Mouse (Mus musculus) MEL (cell line): ENCODE results near the gene Hsbp1. TPM values are rescaled to one million over a fixed set of nuclear protein-coding genes. Genes with fewer than 3 reads are reported as not detected.
A peak's percentile ranks its signal among the peaks of the same experiment; 100 is the strongest.
"Not testable (repeated sequence)": the region's sequence is repeated elsewhere in the genome, so short reads cannot be mapped to it uniquely, and the experiment has no call there.

Experiments used
- DNase-seq: peaks from one replicate; pipeline ENCODE4 v3.0.0; 2011; ENCODE audit warnings: low read depth, low spot score
- H3K27ac ChIP-seq: 2 replicates; pipeline ENCODE4 v1.5.1; 2012; ENCODE audit warnings: low read depth, mild to moderate bottlenecking, control low read depth, low read length, moderate library complexity; ENCODE audit not compliant: control insufficient read depth
- H3K27me3 ChIP-seq, 2 experiments: fragments of 150-350 bp in 1 of 2; sonication (generic) in 1 of 2; 2 replicates each; pipeline ENCODE4 v1.6.1; 2012; ENCODE audit warnings: low read length in 2 of 2, mild to moderate bottlenecking in 2 of 2, improper control_type of control experiment in 1 of 2, moderate library complexity in 1 of 2; ENCODE audit not compliant: insufficient read depth in 2 of 2, control insufficient read depth in 1 of 2
- H3K36me3 ChIP-seq, 2 experiments: 2 replicates each; pipeline ENCODE4 v1.6.1; 2012 to 2014; ENCODE audit warnings: low read length in 2 of 2, improper control_type of control experiment in 1 of 2, inconsistent platforms in 1 of 2, mild to moderate bottlenecking in 1 of 2; ENCODE audit not compliant: insufficient read depth in 2 of 2, control insufficient read depth in 1 of 2
- H3K4me1 ChIP-seq, 2 experiments: fragments of 150-350 bp in 1 of 2; sonication (generic) in 1 of 2; 2 replicates each; pipeline ENCODE4 v1.6.1; 2012; ENCODE audit warnings: low read length in 2 of 2, improper control_type of control experiment in 1 of 2, mild to moderate bottlenecking in 1 of 2; ENCODE audit not compliant: insufficient read depth in 2 of 2, control insufficient read depth in 1 of 2
- H3K4me3 ChIP-seq, 2 experiments: fragments of 150-350 bp in 1 of 2; sonication (generic) in 1 of 2; 2 replicates each; pipeline ENCODE4 v1.5.1; 2012; ENCODE audit warnings: low read depth in 2 of 2, low read length in 2 of 2, mild to moderate bottlenecking in 2 of 2, moderate library complexity in 2 of 2, control low read depth in 1 of 2, improper control_type of control experiment in 1 of 2; ENCODE audit not compliant: control insufficient read depth in 1 of 2, insufficient read depth in 1 of 2
- H3K79me2 ChIP-seq: 2 replicates; pipeline ENCODE4 v1.6.1; 2012; ENCODE audit warnings: mild to moderate bottlenecking, low read length, moderate library complexity; ENCODE audit not compliant: control insufficient read depth, poor library complexity, insufficient read depth
- H3K9ac ChIP-seq: 2 replicates; pipeline ENCODE4 v1.6.1; 2012; ENCODE audit warnings: low read depth, mild to moderate bottlenecking, control low read depth, low read length, moderate library complexity; ENCODE audit not compliant: control insufficient read depth, poor library complexity, severe bottlenecking
- H3K9me3 ChIP-seq: fragments of 150-350 bp; sonication (generic); replicated peaks from 2 replicates; pipeline ENCODE4 v1.6.1; 2012; ENCODE audit warnings: mild to moderate bottlenecking, low read length, improper control_type of control experiment, moderate library complexity; ENCODE audit not compliant: insufficient read depth
- BHLHE40 ChIP-seq: IDR thresholded peaks from 2 replicates; pipeline ENCODE4 v1.6.1; 2012; ENCODE audit warnings: low read depth, mild to moderate bottlenecking, inconsistent platforms, low read length, improper control_type of control experiment, borderline replicate concordance
- CHD1 ChIP-seq: IDR thresholded peaks from 2 replicates; pipeline ENCODE4 v1.6.1; 2012; ENCODE audit warnings: low read depth, mild to moderate bottlenecking, inconsistent platforms, low read length, improper control_type of control experiment
- CTCF ChIP-seq, 3 experiments: IDR thresholded peaks in 2 of 3; conservative IDR thresholded peaks in 1 of 3; 2 replicates each; pipeline ENCODE4 v1.5.1; 2011 to 2012; ENCODE audit warnings: low read length in 3 of 3, low read depth in 2 of 3, mild to moderate bottlenecking in 2 of 3, improper control_type of control experiment in 1 of 3, inconsistent platforms in 1 of 3, mixed read lengths in 1 of 3, moderate library complexity in 1 of 3; ENCODE audit not compliant: control insufficient read depth in 1 of 3, insufficient read depth in 1 of 3, poor library complexity in 1 of 3, severe bottlenecking in 1 of 3
- ELF1 ChIP-seq: IDR thresholded peaks from 2 replicates; pipeline ENCODE4 v1.6.1; 2014; ENCODE audit warnings: low read depth, mild to moderate bottlenecking, inconsistent platforms, low read length, improper control_type of control experiment, moderate library complexity
- MYB ChIP-seq: IDR thresholded peaks from 2 replicates; pipeline ENCODE4 v1.6.1; 2011; ENCODE audit warnings: mild to moderate bottlenecking, low read depth, low read length, improper control_type of control experiment
- POLR2A ChIP-seq, 2 experiments: IDR thresholded peaks; 2 replicates each; pipeline ENCODE4 v1.6.1; 2011 to 2012; ENCODE audit warnings: low read length in 2 of 2, mild to moderate bottlenecking in 2 of 2, control low read depth in 1 of 2, improper control_type of control experiment in 1 of 2, low read depth in 1 of 2, moderate library complexity in 1 of 2; ENCODE audit not compliant: control insufficient read depth in 1 of 2, insufficient read depth in 1 of 2, poor library complexity in 1 of 2
- RAD21 ChIP-seq: IDR thresholded peaks from 2 replicates; pipeline ENCODE4 v1.6.1; 2011; ENCODE audit warnings: mild to moderate bottlenecking, low read depth, low read length, improper control_type of control experiment
- SMC3 ChIP-seq: IDR thresholded peaks from 2 replicates; pipeline ENCODE4 v1.6.1; 2011; ENCODE audit warnings: low read depth, low read length, improper control_type of control experiment
- TAL1 ChIP-seq: IDR thresholded peaks from 2 replicates; pipeline ENCODE4 v1.6.1; 2012; ENCODE audit warnings: mild to moderate bottlenecking, inconsistent platforms, low read length, moderate library complexity, mixed read lengths
- UBTF ChIP-seq: IDR thresholded peaks from 2 replicates; pipeline ENCODE4 v1.6.1; 2012; ENCODE audit warnings: low read depth, mild to moderate bottlenecking, inconsistent platforms, low read length, improper control_type of control experiment, moderate library complexity, borderline replicate concordance; ENCODE audit not compliant: insufficient read depth
- ZC3H11A ChIP-seq: IDR thresholded peaks from 2 replicates; pipeline ENCODE4 v1.6.1; 2012; ENCODE audit warnings: low read depth, mild to moderate bottlenecking, inconsistent platforms, low read length, improper control_type of control experiment
- ZMIZ1 ChIP-seq: IDR thresholded peaks from 2 replicates; pipeline ENCODE4 v1.6.1; 2012; ENCODE audit warnings: low read depth, mild to moderate bottlenecking, inconsistent platforms, low read length, improper control_type of control experiment, moderate library complexity
- polyA plus RNA-seq, 2 experiments: library from polyadenylated mRNA; stranded (reverse) in 1 of 2; unstranded in 1 of 2; fragments of >175 nt in 1 of 2; fragments of >200 nt in 1 of 2; gene quantifications; 2 replicates each; pipeline versions ENCODE4 v1.2.1 to v1.2.4; 2012; ENCODE audit warnings: low replicate concordance in 2 of 2, low read depth in 1 of 2; ENCODE audit not compliant: insufficient read length in 2 of 2, insufficient read depth in 1 of 2, missing spikeins in 1 of 2
- total RNA-seq: library from RNA; depleted of rRNA; stranded (reverse); fragments of 300-350 nt; gene quantifications from 2 replicates; pipeline ENCODE4 v1.2.3, GENCODE M21; 2012

Hsbp1 gene
- total and polyA plus RNA-seq, 3 experiments, result 109 to 128 TPM; not detected in 1

DNA sequence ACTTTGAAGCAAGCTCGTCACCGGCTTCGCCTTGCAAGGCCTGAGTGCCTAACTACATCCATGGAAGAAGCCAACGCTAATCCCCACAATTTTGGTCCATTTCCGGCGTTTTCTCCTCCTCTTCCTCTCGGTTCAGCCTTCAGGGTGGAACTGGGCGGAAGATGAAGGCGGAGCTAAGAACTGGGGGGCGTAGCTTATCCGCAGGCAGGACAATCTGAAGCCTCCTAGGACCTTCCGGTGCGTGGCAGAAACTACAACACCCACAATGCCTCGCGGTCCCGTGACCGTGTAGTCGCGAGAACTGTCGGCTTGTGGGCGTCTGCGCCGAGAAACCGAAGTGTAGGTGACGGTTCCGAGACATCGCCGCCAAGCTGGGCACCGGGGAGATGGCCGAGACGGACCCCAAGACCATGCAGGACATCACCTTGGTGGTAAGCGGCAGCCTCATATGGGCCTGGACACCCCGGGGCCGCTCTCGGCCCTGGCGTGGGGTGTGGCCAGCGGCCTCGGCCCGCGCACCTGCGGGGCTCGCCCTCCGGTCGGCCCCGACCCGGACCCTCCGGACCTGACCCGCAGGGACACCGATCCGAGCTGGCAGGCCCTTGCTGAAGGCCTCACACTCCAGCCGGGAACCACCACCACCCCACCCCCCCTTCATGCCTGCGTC is at the start of gene Hsbp1 (continued):
- no peak for TF ChIP-seq UBTF
- no peak for TF ChIP-seq TAL1
- TF ChIP-seq BHLHE40, result no peak; the same call in 1 of the 2 replicates
- TF ChIP-seq RAD21, result no peak

DNA sequence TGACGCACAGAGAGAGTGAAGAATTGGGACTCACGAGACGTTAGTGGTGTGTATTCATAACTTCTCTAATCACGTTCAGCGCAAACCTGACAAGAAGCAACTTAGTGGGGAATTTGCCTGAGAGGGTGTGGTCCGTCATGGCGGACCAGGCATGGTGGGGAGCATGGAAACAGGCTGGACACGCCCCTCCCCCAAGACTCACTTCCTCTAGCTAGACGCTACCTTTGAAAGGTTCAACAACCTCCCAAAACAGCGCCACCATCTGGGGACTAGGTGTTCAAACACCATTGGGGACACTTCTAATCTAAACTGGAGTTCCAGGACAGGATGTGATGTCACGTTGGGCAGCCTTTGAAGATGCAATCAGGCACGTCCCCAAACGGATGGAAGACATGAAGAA is 48.8 kb upstream of the Hsbp1 start:
- Histone ChIP-seq H3K79me2 (no peaks in the 10 kb centered on the region), H3K9me3 (no peaks in the 10 kb centered on the region)

DNA sequence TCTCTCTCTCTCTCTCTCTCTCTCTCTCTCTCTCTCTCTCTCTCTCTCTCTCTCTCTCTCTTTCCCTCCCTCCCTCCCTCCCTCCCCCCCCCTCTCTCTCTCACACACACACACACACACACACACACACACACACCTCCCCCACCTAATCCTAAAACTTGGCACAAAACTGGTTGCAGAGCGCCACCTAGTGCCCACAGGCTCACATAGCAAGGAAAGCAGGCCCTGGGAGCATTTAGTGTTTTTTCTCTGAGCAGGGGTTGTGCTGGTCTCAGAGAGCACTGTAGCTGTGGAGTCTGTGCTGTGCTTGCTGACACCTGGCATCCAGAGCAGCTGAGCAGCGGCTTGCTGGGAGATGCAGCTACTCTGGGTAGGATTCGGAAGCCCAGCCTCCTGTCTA is 46.5 kb upstream of the Hsbp1 start:
- not testable (repeated sequence) for H3K4me1 ChIP-seq, H3K27me3 ChIP-seq, H3K4me3 ChIP-seq, H3K9ac ChIP-seq, H3K79me2 ChIP-seq, H3K36me3 ChIP-seq, H3K9me3 ChIP-seq, H3K27ac ChIP-seq
- DNase-seq, result peak; percentile 24
- TF ChIP-seq SMC3, result peak; percentile 30
- TF ChIP-seq CTCF (IDR thresholded peaks at IDR 0.05 in 2 of 3, conservative IDR thresholded peaks at IDR 0.05 in 1 of 3; ENCODE audit: control insufficient read depth in 1 of 3, insufficient read depth in 1 of 3, low read depth in 2 of 3, low read length in 3 of 3, poor library complexity in 1 of 3, severe bottlenecking in 1 of 3), result peak; percentile 53 to 89 (median 63); a peak in 5 of 6 replicates
- TF ChIP-seq RAD21, result peak; percentile 54

More for the DNA sequence above, 48.8 kb upstream of the Hsbp1 start:
- DNase-seq, result peak; percentile 5
- Histone ChIP-seq H3K27me3 (no peaks in the 10 kb centered on the region), H3K4me1 (no peaks in the 10 kb centered on the region), H3K9ac (no peak overlapping the region), H3K4me3 (no peak overlapping the region), H3K27ac (no peak overlapping the region), H3K36me3 (no peaks in the 10 kb centered on the region)
- TF ChIP-seq POLR2A (IDR thresholded peaks at IDR 0.05; ENCODE audit: control insufficient read depth in 1 of 2, insufficient read depth in 1 of 2, low read depth in 1 of 2, low read length in 2 of 2, poor library complexity in 1 of 2), result no peak
- no peak for TF ChIP-seq ELF1
- no peak for TF ChIP-seq MYB
- TF ChIP-seq CHD1, result no peak
- TF ChIP-seq ZMIZ1, result no peak

DNA sequence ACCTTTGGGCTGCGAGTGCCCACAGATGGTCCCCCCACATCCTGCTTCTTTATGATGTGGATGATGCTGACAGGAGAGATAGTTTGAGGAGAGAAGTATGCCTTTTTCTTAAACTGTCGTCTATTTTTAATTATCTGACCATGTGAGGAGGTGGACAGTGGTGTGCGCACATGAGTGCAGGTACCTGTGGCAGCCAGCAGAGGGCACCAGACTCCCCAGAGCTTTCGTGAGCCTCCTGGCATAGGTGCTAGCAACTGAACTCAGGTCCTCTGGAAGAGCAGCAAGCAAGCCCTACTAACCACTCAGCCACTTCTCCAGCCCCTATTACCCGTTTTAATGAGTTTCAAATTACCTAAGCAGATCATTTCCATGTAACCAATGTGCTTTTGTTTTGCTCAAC is 44.0 kb upstream of the Hsbp1 start:
- Histone ChIP-seq H3K4me1 (no peaks in the 10 kb centered on the region), H3K36me3 (no peaks in the 10 kb centered on the region), H3K27me3 (no peaks in the 10 kb centered on the region), H3K9ac (no peak overlapping the region), H3K27ac (no peak overlapping the region)
- DNase-seq, result peak; percentile 6
- TF ChIP-seq ZC3H11A (no peak), RAD21 (no peak), CTCF (IDR thresholded peaks at IDR 0.05 in 2 of 3, conservative IDR thresholded peaks at IDR 0.05 in 1 of 3; ENCODE audit: control insufficient read depth in 1 of 3, insufficient read depth in 1 of 3, low read depth in 2 of 3, low read length in 3 of 3, poor library complexity in 1 of 3, severe bottlenecking in 1 of 3) (peak; percentile 19 to 62 (median 44); a peak in 5 of 6 replicates)
- TF ChIP-seq, all 39 proteins: peak for 1
- H3K79me2 ChIP-seq, result no peaks in the 10 kb centered on the region
- H3K9me3 ChIP-seq, result no peaks in the 10 kb centered on the region
- no peak overlapping the region for H3K4me3 ChIP-seq
